Mouse (Mus musculus) layer of hippocampus, postnatal 14 days (tissue): ENCODE measurements at regions not wholly inside any gene's neighbourhood (a gene's known extent, or its start where the extent isn't known, plus 50 kb on each side); places are given as distances from the start of the nearest gene placed in this dataset.

ENCODE experiments used
- DNase-seq, 2 experiments: peaks; one replicate each; pipeline ENCODE4 v3.0.0; 2021 to 2022; ENCODE audit warnings: low spot score in 2 of 2, mixed read lengths in 1 of 2

DNA sequence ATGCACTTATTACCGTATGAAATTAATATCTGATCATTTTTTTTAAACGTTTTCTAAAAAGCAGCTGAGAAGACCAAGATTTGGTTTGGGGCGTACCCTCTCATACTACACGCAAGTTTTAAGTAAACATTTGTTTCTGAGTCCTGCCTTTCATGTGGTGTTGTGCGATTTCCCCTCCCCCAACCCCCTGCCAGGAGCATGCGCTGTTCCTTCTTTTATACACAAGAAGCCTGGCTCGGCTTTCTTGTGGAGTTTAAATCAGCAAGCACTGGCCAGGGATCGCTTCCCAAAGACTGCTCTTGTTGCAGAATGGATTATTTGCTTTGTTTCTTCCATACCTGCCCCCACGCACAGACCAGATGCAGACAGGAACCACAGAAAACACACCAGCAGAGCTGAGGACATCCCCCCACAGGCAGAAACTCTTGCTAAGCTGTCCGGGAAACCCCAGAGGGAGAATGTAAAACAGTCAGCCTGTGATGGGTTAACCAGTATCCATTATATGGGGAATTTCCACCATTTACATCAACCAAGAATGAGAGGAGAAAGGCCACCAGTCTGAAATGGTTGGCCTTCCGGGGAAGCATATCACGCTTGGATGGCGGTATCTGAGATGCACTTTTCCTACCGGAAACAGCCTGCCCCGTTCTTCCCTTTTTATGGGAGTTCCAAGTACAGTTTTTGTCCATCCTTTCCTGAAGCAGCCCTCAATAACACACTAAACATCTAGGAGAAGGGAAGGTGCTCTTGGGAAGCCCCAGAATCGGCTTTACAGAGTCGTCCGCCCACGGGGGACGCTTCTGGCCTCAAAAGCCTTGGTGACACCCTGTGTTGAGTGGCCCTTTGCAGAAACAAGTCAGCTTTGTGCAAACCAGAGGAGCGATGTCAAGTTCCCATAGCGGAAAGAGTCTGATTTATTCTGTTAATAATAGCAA lies 91.3 kb downstream of the Tomm20 start:
- no peak for DNase-seq

DNA sequence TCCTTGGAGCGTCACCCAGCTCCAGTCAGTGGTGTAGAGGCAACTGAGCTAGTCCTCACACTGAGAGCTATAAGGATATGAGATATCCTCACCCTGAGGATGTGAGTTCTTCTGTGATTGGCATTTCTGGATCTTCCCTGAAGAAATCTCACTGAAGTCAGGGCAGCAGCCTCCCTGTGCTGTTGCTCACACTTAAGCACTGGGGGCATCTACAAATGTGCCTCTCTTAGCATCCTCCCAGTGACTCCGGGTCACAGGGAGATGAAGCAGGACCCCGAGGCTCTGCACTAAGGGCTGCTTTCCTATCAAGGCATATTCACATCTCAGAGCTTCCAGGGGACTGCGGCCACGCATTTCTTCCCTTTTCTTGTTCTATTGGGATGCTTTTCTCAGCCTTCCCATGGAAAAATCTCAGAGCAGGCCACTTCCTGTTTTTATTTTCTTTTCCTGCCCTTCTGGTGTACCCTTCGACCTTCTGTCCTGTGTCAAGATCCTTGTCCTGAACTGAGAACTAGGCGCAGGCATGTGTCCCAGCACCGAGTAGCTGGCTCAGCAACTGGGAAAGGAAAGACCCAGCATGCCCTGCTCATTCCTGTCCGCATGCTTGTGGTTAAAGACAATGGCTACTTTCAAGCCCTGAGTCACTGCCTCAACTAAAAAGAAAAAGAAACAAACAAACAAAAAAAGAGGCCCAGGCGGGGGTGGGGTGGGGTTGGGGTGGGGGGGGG lies 92.8 kb downstream of the Tomm20 start:
- DNase-seq = no peak

GRCm38 (mm10) chr8:126852184-126852583 lies 93.5 kb downstream of the Tomm20 start:
- no peak for DNase-seq

DNA sequence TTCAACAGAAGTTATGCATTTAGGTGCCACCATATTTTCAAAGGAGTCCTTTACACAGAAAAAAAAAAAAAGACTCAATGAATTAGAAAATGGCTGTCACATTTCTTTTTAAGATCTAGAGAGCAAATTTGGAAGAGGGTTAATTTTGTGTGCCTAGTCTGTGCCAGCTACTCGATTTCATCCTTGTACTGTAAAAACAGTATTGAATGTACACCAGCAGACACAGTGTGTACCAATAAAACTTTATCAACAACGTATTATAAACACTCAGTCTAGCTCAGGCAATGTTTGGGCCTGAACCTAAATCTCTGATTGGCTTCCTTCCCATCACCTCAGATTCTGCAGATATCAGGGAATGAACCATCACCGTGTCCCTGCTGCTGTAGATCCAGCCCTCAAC lies 93.9 kb downstream of the Tomm20 start:
- no peak for DNase-seq

DNA sequence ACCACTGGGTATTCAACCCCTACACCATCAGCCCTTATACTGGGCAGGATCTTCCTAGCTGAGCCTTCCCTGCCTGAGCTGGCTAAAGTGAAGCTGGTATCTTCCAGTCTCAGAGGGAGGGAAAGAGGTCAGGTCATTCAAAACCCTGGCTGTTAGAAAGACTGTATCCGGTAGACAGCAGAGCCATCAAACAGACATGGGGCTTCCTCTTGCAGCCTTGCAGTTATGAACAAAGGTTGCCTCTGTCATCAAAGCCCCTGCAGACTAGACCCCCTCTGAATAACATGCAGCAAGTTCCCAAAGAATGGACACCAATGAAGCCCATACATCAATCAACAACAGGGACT lies 95.5 kb downstream of the Tomm20 start:
- no peak for DNase-seq

- DNase-seq = no peak
Observed at GRCm38 (mm10) chr8:126849411-126850188, 96.0 kb downstream of the Tomm20 start.

DNA sequence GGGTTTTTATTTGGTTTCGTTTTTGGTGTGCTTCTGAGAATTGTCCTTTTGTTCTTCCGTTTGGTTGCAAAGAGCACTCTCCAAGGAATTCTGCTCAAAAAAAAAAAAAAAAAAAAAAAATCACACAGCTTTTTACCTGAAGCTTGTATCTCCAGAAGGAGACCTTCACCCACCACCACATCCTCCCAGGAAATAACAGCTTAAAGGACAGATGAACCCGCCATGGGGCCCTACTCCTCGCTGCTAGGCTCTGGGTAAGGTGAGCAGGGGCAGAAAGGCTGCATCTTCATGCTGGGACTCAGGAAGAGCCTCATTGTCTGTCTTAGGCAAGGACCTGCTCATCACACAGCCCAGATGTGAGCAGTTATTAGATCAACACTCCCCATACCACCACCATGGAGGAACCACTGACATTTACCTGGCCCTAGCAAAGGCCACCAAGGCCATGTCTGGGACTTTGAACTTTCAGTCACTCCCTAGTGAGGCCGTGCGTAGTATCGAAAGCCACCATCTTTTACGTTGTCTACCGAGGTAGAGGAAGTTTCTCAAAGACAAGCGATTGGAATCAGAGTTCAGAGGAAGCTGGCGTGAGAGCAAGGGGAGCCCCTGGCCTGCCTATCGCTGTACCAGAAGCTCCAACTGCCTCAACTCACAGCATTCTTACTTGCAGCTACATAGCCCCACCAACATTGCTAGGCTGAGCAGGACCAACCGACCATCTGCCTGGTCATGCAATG lies 97.1 kb downstream of the Tomm20 start:
- DNase-seq = no peak

DNA sequence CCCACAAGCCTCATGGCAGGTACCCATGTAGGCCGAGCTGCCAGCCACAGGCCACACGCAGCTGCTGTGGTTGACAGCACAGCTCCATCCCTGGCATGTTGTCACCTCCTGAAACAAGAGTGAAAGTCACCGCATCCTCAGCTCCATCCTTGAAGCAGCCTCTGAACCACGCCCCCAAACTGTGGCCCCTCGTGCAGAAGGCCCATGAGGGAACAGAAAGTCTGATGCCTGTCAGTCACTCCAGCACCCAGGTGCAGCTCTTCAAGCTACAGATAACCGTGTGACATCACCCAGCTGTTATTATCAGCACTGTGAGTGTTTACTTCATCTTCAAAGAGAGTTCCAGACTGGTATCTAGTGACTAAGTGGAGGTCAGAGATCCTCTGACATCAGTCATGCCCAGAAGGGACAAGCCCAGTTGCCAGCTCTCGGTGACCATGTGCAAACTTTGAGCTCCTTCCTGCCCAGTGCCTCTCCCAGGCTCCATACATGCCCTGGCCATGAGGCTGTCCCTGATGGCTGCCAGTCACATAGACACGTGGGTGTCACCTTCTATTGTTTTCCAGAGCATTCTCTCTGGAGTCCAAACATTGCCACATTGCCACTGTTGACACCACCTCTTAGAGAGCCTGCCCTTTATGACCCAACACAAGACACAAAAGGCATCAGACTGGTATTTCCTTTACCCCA lies 97.8 kb downstream of the Tomm20 start:
- DNase-seq = no peak

DNA sequence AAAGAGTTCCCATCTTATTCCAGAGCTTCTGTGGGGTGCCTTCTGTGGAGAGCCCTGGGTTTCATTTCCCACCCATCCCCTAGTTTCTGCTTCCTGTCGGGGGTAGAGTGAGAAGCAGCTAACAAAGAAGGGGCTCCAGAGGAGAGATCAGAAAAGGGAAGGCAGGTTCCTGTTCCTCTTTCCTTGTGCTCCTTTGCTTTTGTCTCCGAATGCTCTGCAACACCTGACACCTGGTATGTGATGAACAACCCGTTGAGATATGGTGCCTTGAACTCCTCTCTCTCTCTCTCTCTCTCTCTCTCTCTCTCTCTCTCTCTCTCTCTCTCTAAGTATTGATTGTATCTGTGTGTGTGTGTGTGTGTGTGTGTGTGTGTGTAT lies 99.5 kb downstream of the Tomm20 start:
- no peak for DNase-seq

GRCm38 (mm10) chr8:126845530-126846187 lies 100.0 kb downstream of the Tomm20 start:
- DNase-seq = no peak

GRCm38 (mm10) chr8:126844627-126845026 lies 101.0 kb downstream of the Tomm20 start:
- no peak for DNase-seq

DNA sequence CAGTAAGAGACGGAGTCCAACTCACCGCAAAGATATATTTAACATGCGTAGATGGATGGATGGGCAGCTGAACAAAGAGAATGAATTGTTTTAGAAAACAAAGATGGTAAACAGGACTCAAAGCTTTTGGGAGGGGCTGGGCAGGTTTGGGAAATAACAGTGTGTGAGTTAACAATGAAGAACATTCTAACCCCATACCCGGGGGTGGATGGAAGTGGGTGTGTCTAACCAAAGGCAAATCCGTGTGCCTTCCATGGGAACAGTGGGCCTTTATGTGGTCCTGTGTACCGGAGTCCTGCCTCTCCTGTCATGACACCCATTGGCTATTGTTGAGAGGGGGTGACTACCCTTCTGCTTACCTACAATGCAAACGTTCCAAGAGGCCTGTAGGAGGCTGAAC lies 104.5 kb downstream of the Tomm20 start:
- no peak for DNase-seq

- peak; percentile 68 to 75 for DNase-seq
Observed at GRCm38 (mm10) chr8:126839712-126840355, 105.8 kb downstream of the Tomm20 start.

GRCm38 (mm10) chr8:126839039-126839711 lies 106.5 kb downstream of the Tomm20 start:
- peak in 1 of 2 experiments; percentile 33 for DNase-seq

- DNase-seq = no peak
Observed at GRCm38 (mm10) chr8:126838228-126838627, 107.4 kb downstream of the Tomm20 start.

DNA sequence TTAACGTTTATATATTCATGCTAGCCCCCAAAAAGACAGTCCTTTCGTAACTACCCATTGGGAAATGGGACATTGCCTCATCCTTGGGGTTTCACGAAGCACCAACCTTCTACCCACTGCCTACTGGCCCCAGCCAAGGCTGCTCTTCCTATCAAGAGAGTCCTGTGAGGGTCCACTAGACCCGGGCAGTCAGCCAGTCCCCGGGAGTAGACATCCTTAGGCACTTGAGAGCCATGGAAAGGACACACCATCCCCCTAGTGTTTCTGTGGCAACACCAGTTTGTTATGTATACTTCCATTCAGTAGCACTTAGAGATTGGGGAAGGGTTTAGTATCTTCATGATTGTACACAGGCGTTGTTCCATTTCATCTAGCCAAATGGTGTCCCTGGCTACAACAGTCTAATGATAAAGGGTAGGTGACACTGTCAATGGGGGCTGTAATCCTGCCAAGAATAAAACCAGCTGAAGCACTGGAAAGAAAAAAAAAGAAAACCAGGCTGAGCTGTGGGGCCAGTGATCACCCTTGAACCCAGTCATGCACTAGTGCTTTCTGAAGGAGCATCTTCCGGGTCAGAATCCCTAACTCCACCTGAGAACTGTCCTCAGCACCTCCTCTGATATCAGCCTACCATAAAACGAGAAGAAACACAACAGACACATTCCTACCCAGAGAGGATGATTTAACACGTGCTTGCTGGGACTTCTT lies 108.2 kb downstream of the Tomm20 start:
- DNase-seq = no peak

- no peak for DNase-seq
Observed at GRCm38 (mm10) chr8:126835554-126835953, 110.1 kb downstream of the Tomm20 start.
